Mouse (Mus musculus) regulatory T cell (primary cell): ENCODE measurements around the gene Sfxn5.

Experiments
- in situ Hi-C: fragments of 300-600 bp; cut with MboI, MseI; formaldehyde crosslinking; loops from one replicate; pipeline ENCODE4 v1.15.1; 2025; ENCODE audit warnings: high pct_unique_total_duplicates

The Sfxn5 gene

GRCm38 (mm10) chr6:85193381-85194318, 139.6 kb downstream of the Sfxn5 start:
- in situ Hi-C loops, result no loop called here

GRCm38 (mm10) chr6:85191751-85192440, 141.3 kb downstream of the Sfxn5 start:
- in situ Hi-C loops, result no loop called here

- in situ Hi-C loops, result no loop called here
Measured at GRCm38 (mm10) chr6:85190671-85191070, 142.6 kb downstream of the Sfxn5 start.

- in situ Hi-C loops, result no loop called here
Measured at GRCm38 (mm10) chr6:85189911-85190591, 143.2 kb downstream of the Sfxn5 start.

- in situ Hi-C loops, result no loop called here
Measured at GRCm38 (mm10) chr6:85189361-85189760, 143.9 kb downstream of the Sfxn5 start.

- in situ Hi-C loops, result no loop called here
Measured at GRCm38 (mm10) chr6:85188256-85189110, 144.7 kb downstream of the Sfxn5 start.

GRCm38 (mm10) chr6:85187340-85188211, 145.6 kb downstream of the Sfxn5 start, which contains the start of gene Emx1:
Gene Emx1, plus strand, starts transcription at chr6:85187438.
- in situ Hi-C loops, result no loop called here

GRCm38 (mm10) chr6:85186744-85187059, 146.5 kb downstream of the Sfxn5 start:
- in situ Hi-C loops, result no loop called here

GRCm38 (mm10) chr6:85186033-85186743, 147.0 kb downstream of the Sfxn5 start:
- in situ Hi-C loops, result no loop called here

GRCm38 (mm10) chr6:85183951-85184350, 149.3 kb downstream of the Sfxn5 start:
- in situ Hi-C loops, result no loop called here

GRCm38 (mm10) chr6:85180036-85180435, 153.2 kb downstream of the Sfxn5 start:
- in situ Hi-C loops, result no loop called here

GRCm38 (mm10) chr6:85179569-85179968, 153.7 kb downstream of the Sfxn5 start:
- in situ Hi-C loops, result no loop called here

- in situ Hi-C loops, result no loop called here
Measured at GRCm38 (mm10) chr6:85165440-85165921, 167.7 kb downstream of the Sfxn5 start.
